Mouse (Mus musculus) bone marrow macrophage, adult 2 months (primary cell): ENCODE data around the gene Tead4.

Source experiments
- CTCF ChIP-seq: IDR thresholded peaks from 2 replicates; pipeline ENCODE4 v1.5.1; 2012; ENCODE audit warnings: low read depth, mild to moderate bottlenecking, low read length, moderate library complexity
- POLR2A ChIP-seq: IDR thresholded peaks from 2 replicates; pipeline ENCODE4 v1.6.1; 2012; ENCODE audit warnings: mild to moderate bottlenecking, low read depth, low read length, borderline replicate concordance

DNA sequence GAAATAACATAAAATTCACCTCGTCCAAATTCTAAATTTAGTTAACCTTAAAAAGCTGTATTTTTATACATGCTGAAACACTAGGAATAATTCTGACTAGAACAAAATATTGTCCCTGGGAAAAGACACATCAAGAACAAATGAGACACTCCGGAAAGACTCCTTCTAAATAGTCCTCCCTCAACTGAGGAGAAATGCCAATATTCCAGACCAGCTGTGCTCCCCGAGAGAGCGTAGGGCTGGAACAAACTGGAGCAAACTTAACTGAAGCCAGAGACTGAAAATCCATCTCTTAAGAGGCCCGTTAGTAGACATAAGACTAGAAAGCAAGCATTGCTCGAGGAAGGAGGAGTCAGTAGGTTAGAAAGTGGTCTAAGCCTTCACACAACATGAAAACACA is 46.2 kb upstream of the Tead4 start:
- TF ChIP-seq POLR2A (no peak), CTCF (no peak)
